Mouse (Mus musculus): ENCODE results near the gene Gpr108. TPM values are rescaled to one million over a fixed set of nuclear protein-coding genes. Genes with fewer than 3 reads are reported as not detected.

The Gpr108 gene
- polyA plus RNA-seq, 1 experiment from 2014 or later, result 27.6 TPM

DNA sequence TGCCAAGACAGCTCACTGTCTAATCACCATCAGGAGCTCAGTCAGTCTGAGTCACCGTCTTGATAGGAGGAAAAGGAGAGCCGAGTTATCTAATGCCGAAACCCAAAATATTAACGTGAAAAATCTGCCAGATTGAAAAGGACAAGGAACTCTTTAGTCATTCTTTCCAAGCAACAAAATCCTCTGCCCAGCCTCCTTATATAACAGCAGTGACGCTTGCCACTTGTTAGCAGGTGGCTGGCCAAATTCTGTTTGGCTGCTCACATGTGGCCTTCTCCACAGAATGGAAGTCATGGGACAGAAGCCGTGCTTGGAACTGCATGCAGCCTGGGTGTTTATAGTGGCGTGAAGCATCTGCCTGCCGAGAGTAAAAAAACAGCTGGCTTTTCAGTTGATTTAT lies 11.5 kb upstream of the Gpr108 start:
- Histone ChIP-seq H3K4me1 (ENCODE audit: control insufficient read depth, insufficient read depth, low read length) (no peaks in the 10 kb centered on the region), H3K4me3 (ENCODE audit: low read depth, low read length) (no peak overlapping the region), H3K36me3 (replicated peaks; ENCODE audit: control insufficient read depth, insufficient read depth, low read depth, low read length) (peaks cover 9% of the 10 kb centered on the region), H3K4me2 (ENCODE audit: low read depth, low read length) (no peak overlapping the region), H3K9ac (replicated peaks; ENCODE audit: low read length) (no peak overlapping the region), H3K9me3 (replicated peaks; ENCODE audit: control insufficient read depth, low read length) (no peaks in the 10 kb centered on the region), H3K27ac (replicated peaks; ENCODE audit: low read depth, low read length) (no peak overlapping the region), H3K27me3 (ENCODE audit: control insufficient read depth, insufficient read depth, low read length) (no peaks in the 10 kb centered on the region)
- no peak for DNase-seq (ENCODE audit: low spot score)
- WGBS, result 92% methylated on average over 8 of the region's 8 CpGs
- ATAC-seq (replicated peaks; ENCODE audit: insufficient number of reproducible peaks, low FRiP score, low TSS enrichment, low read depth), result no peak

DNA sequence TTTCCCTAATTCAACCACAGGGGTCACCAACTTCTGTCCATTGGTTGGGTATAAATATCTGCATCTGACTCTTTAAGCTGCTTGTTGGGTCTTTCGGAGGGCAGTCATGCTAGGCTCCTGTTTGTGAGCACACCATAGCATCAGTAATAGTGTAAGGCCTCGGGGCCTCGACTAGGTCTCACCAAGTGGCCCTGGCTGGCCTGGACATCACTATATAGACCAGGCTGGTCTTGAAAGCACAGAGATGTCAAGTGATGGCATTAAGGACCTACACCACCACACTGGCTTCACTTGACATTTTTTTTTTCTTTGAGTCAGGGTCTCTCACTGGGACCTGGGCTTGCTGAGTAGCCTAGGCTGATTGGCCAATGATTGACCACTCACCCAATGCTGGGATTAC lies 9.9 kb upstream of the Gpr108 start:
- no peak overlapping the region for H3K9ac ChIP-seq (replicated peaks; ENCODE audit: low read length)
- WGBS, result 97% methylated on average over 3 of the region's 3 CpGs
- peaks cover 9% of the 10 kb centered on the region for H3K36me3 ChIP-seq (replicated peaks; ENCODE audit: control insufficient read depth, insufficient read depth, low read depth, low read length)
- no peak overlapping the region for H3K4me3 ChIP-seq (ENCODE audit: low read depth, low read length)
- ATAC-seq (replicated peaks; ENCODE audit: insufficient number of reproducible peaks, low FRiP score, low TSS enrichment, low read depth) (no peak), DNase-seq (ENCODE audit: low spot score) (no peak)
- no peaks in the 10 kb centered on the region for H3K9me3 ChIP-seq (replicated peaks; ENCODE audit: control insufficient read depth, low read length)
- H3K27me3 ChIP-seq (ENCODE audit: control insufficient read depth, insufficient read depth, low read length), result no peaks in the 10 kb centered on the region
- no peaks in the 10 kb centered on the region for H3K4me1 ChIP-seq (ENCODE audit: control insufficient read depth, insufficient read depth, low read length)
- H3K27ac ChIP-seq (replicated peaks; ENCODE audit: low read depth, low read length), result no peak overlapping the region
- no peak overlapping the region for H3K4me2 ChIP-seq (ENCODE audit: low read depth, low read length)

DNA sequence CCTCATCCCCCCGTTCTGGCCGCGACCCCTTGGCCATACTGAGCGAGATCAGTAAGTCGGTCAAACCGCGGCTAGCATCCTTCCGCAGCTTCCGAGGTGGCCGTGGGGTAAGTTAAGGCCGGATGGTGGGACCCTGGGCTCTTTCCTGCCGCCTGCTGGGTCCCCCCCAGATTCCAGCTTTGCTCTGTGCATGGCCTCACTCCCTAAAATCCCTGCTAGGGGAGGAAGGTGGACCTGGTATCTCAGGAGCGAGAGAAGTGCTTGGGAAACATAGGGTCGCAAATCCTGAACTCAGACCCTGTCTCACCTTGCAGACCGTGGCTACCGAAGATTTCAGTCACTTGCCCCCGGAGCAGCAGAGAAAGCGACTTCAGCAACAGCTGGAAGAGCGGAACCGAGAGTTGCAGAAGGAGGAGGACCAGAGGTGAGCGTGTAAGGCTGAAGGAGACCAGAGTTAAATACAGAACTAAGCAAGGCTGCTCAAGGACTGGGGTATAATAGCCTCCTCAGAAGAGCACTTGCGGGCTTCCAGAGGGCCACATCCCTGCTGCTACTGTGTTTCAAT lies 8.8 kb upstream of the Gpr108 start:
- H3K27me3 ChIP-seq (ENCODE audit: control insufficient read depth, insufficient read depth, low read length), result no peaks in the 10 kb centered on the region
- ATAC-seq (replicated peaks; ENCODE audit: insufficient number of reproducible peaks, low FRiP score, low TSS enrichment, low read depth) (no peak), DNase-seq (ENCODE audit: low spot score) (no peak)
- peaks cover 8% of the 10 kb centered on the region for H3K36me3 ChIP-seq (replicated peaks; ENCODE audit: control insufficient read depth, insufficient read depth, low read depth, low read length)
- H3K4me1 ChIP-seq (ENCODE audit: control insufficient read depth, insufficient read depth, low read length), result no peaks in the 10 kb centered on the region
- H3K4me2 ChIP-seq (ENCODE audit: low read depth, low read length), result no peak overlapping the region
- H3K9ac ChIP-seq (replicated peaks; ENCODE audit: low read length), result no peak overlapping the region
- WGBS, result 97% methylated on average over 22 of the region's 22 CpGs
- H3K9me3 ChIP-seq (replicated peaks; ENCODE audit: control insufficient read depth, low read length), result no peaks in the 10 kb centered on the region
- H3K27ac ChIP-seq (replicated peaks; ENCODE audit: low read depth, low read length), result no peak overlapping the region
- H3K4me3 ChIP-seq (ENCODE audit: low read depth, low read length), result no peak overlapping the region

DNA sequence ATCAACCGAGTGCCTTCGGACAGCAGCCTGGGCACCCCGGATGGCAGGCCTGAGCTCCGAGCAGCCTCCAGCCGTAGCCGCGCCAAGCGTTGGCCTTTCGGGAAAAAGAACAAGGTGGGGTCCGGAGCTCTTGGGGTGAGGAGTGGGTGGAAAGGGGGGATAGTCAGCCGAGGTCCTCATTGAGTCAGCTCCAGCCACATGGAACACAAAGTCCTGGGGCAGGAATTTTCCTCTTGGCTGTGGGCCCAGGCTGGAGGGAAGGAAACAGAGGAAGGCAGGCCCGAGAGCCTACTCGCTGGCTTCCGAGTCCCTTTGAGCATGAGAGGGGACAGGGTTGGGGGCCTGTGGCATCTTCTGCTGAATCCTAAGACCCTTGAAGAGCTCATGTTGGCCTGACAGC lies 7.1 kb upstream of the Gpr108 start:
- H3K4me2 ChIP-seq (ENCODE audit: low read depth, low read length), result no peak overlapping the region
- H3K4me3 ChIP-seq (ENCODE audit: low read depth, low read length), result no peak overlapping the region
- no peaks in the 10 kb centered on the region; the same call in 1 of the 2 replicates for H3K4me1 ChIP-seq (ENCODE audit: control insufficient read depth, insufficient read depth, low read length)
- DNase-seq (ENCODE audit: low spot score) (no peak), ATAC-seq (replicated peaks; ENCODE audit: insufficient number of reproducible peaks, low FRiP score, low TSS enrichment, low read depth) (no peak)
- WGBS, result 89% methylated on average over 14 of the region's 14 CpGs
- no peaks in the 10 kb centered on the region; the same call in 1 of the 2 replicates for H3K36me3 ChIP-seq (replicated peaks; ENCODE audit: control insufficient read depth, insufficient read depth, low read depth, low read length)
- no peak overlapping the region for H3K9ac ChIP-seq (replicated peaks; ENCODE audit: low read length)
- H3K27ac ChIP-seq (replicated peaks; ENCODE audit: low read depth, low read length), result no peak overlapping the region
- no peaks in the 10 kb centered on the region for H3K9me3 ChIP-seq (replicated peaks; ENCODE audit: control insufficient read depth, low read length)
- no peaks in the 10 kb centered on the region for H3K27me3 ChIP-seq (ENCODE audit: control insufficient read depth, insufficient read depth, low read length)

DNA sequence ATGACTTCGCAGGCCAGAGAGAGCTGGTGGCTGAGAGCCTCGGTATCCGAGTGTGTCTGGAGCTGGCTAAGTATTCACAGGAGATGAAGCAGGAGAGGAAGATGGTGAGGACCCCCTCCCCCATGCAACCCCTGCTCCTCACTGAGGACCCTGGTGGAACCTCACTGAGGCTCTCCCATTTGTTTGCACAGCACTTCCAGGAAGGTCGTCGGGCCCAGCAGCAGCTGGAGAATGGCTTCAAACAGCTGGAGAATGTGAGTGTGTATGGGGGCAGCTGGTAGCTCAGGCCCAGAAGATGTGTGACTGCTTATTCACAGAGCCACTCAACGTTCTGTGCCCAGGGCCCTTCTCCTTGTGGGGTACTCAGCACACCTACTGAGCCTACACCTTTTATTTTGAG lies 5.1 kb upstream of the Gpr108 start:
- Histone ChIP-seq H3K9me3 (replicated peaks; ENCODE audit: control insufficient read depth, low read length) (no peaks in the 10 kb centered on the region), H3K27ac (replicated peaks; ENCODE audit: low read depth, low read length) (no peak overlapping the region), H3K27me3 (ENCODE audit: control insufficient read depth, insufficient read depth, low read length) (no peaks in the 10 kb centered on the region), H3K36me3 (replicated peaks; ENCODE audit: control insufficient read depth, insufficient read depth, low read depth, low read length) (no peaks in the 10 kb centered on the region; the same call in 1 of the 2 replicates), H3K4me2 (ENCODE audit: low read depth, low read length) (no peak overlapping the region), H3K9ac (replicated peaks; ENCODE audit: low read length) (no peak overlapping the region), H3K4me3 (ENCODE audit: low read depth, low read length) (no peak overlapping the region), H3K4me1 (ENCODE audit: control insufficient read depth, insufficient read depth, low read length) (peaks cover 4% of the 10 kb centered on the region)
- ATAC-seq (replicated peaks; ENCODE audit: insufficient number of reproducible peaks, low FRiP score, low TSS enrichment, low read depth) (no peak), DNase-seq (ENCODE audit: low spot score) (no peak)
- 86% methylated on average over 6 of the region's 6 CpGs for WGBS

DNA sequence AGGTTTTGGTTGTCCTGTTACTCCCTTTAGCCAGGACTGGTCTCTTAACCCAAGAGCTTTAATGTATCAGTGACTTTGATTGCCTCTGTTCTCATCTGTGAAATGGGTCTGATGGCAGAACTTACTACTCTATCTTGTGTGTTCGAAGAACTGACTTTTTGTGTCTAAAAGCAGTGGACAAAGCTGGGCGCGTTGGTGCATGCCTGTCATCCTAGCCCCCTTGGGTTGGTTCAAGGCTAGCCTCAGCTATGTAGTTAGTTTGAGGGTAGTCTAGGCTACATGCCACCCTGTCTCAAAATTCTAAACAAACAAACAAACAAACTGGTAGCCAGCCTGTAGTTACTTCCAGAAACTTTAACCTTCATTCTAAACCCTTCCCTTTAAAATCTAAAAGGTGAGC lies 3.2 kb upstream of the Gpr108 start:
- no peaks in the 10 kb centered on the region for H3K9me3 ChIP-seq (replicated peaks; ENCODE audit: control insufficient read depth, low read length)
- 87% methylated on average over 3 of the region's 3 CpGs for WGBS
- DNase-seq (ENCODE audit: low spot score), result no peak
- H3K4me1 ChIP-seq (ENCODE audit: control insufficient read depth, insufficient read depth, low read length), result peaks cover 4% of the 10 kb centered on the region
- no peak overlapping the region for H3K9ac ChIP-seq (replicated peaks; ENCODE audit: low read length)
- no peak for ATAC-seq (replicated peaks; ENCODE audit: insufficient number of reproducible peaks, low FRiP score, low TSS enrichment, low read depth)
- H3K27ac ChIP-seq (replicated peaks; ENCODE audit: low read depth, low read length), result no peak overlapping the region
- H3K4me2 ChIP-seq (ENCODE audit: low read depth, low read length), result no peak overlapping the region
- no peak overlapping the region for H3K4me3 ChIP-seq (ENCODE audit: low read depth, low read length)
- H3K27me3 ChIP-seq (ENCODE audit: control insufficient read depth, insufficient read depth, low read length), result no peaks in the 10 kb centered on the region
- H3K36me3 ChIP-seq (replicated peaks; ENCODE audit: control insufficient read depth, insufficient read depth, low read depth, low read length), result no peaks in the 10 kb centered on the region; the same call in 1 of the 2 replicates

DNA sequence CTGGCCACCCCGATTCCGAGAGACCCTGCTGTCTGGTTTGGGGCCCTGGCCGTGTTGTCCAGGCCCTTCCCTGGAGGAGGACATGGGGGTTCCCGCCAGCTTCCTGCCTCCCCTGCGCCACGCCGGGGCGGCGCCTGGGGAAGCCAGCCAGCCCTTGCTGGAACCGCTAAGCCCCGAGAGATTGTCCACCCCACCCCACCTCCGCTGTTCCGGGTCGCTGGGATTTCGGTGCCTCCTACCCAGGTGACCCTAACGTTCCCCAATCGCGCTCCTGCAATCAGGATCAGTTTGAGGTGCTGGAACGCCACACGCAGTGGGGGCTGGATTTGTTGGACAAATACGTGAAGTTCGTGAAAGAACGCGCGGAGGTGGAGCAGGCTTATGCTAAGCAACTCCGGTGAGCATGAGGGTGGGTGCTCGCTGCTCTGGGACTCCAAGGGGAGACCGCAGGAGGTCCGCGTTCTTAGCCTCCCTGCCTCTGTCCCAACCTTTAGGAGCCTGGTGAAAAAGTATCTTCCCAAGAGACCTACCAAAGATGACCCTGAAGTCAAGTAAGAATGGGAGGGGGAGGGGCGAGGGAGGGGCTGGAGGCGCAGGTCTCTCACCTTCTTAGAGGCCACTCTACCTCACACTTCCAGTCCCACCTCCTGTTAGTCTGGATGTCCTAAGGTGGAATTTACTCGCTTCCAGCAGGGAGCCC lies 2.4 kb upstream of the Gpr108 start:
- Histone ChIP-seq H3K36me3 (replicated peaks; ENCODE audit: control insufficient read depth, insufficient read depth, low read depth, low read length) (no peaks in the 10 kb centered on the region; the same call in 1 of the 2 replicates), H3K27ac (replicated peaks; ENCODE audit: low read depth, low read length) (peak overlapping the region; percentile 28; the same call in 1 of the 2 replicates), H3K4me2 (ENCODE audit: low read depth, low read length) (peak overlapping the region; percentile 92), H3K9me3 (replicated peaks; ENCODE audit: control insufficient read depth, low read length) (no peaks in the 10 kb centered on the region), H3K4me1 (ENCODE audit: control insufficient read depth, insufficient read depth, low read length) (peaks cover 4% of the 10 kb centered on the region), H3K27me3 (ENCODE audit: control insufficient read depth, insufficient read depth, low read length) (no peaks in the 10 kb centered on the region), H3K4me3 (ENCODE audit: low read depth, low read length) (peak overlapping the region; percentile 77), H3K9ac (replicated peaks; ENCODE audit: low read length) (peak overlapping the region; percentile 74)
- ATAC-seq (replicated peaks; ENCODE audit: insufficient number of reproducible peaks, low FRiP score, low TSS enrichment, low read depth), result no peak
- WGBS, result 2% methylated on average over 33 of the region's 33 CpGs
- peak; percentile 40 for DNase-seq (ENCODE audit: low spot score)
